Mouse (Mus musculus): ENCODE results near the gene Sync. TPM values are rescaled to one million over a fixed set of nuclear protein-coding genes. Genes with fewer than 3 reads are reported as not detected.

Sync gene
- polyA plus RNA-seq, 1 experiment from 2014 or later, result 0.36 TPM

DNA sequence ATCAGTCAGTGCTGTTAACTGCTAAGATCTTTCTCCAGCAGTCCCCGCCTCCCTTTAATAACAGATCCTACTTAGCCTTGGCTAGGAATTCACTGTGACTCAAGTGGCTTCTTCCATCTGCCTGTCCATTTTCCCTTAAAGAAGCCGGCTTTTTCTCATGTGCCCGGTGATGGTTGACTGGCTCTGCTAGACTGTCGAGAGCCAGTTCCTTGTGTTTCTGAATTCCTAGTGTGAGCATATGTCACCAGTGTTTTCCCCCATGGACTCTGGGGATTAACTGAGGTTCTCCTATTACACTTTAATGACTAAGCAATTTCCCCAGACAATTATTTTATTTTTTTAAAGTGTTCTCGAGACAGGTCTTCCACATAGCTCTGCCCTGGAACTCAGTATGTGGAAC lies 16.0 kb downstream of the Sync start:
- Histone ChIP-seq H3K4me2 (no peak overlapping the region), H3K4me1 (replicated peaks; ENCODE audit: control insufficient read depth, insufficient read depth, low read length) (peaks cover 3% of the 10 kb centered on the region; the same call in 1 of the 2 replicates), H3K36me3 (ENCODE audit: control insufficient read depth, insufficient read depth, low read length) (peaks cover 16% of the 10 kb centered on the region; the same call in 1 of the 2 replicates), H3K9me3 (ENCODE audit: control insufficient read depth, low read length) (no peaks in the 10 kb centered on the region), H3K27ac (ENCODE audit: low read depth, low read length) (no peak overlapping the region), H3K27me3 (replicated peaks; ENCODE audit: control insufficient read depth, insufficient read depth, low read length) (no peaks in the 10 kb centered on the region), H3K4me3 (ENCODE audit: low read depth, low read length) (no peak overlapping the region), H3K9ac (ENCODE audit: low read depth, low read length) (no peak overlapping the region)
- no peak for ATAC-seq (replicated peaks; ENCODE audit: low FRiP score)
- DNase-seq (ENCODE audit: low spot score), result no peak
- WGBS, result 86% methylated on average over 5 of the region's 5 CpGs

GRCm38 (mm10) chr4:129303816-129304215 lies 16.4 kb downstream of the Sync start:
- no peak for DNase-seq (ENCODE audit: low spot score)
- H3K27me3 ChIP-seq (replicated peaks; ENCODE audit: control insufficient read depth, insufficient read depth, low read length), result no peaks in the 10 kb centered on the region
- no peak overlapping the region for H3K4me2 ChIP-seq
- H3K9me3 ChIP-seq (ENCODE audit: control insufficient read depth, low read length), result no peaks in the 10 kb centered on the region
- H3K36me3 ChIP-seq (ENCODE audit: control insufficient read depth, insufficient read depth, low read length), result peaks cover 20% of the 10 kb centered on the region; the same call in 1 of the 2 replicates
- ATAC-seq (replicated peaks; ENCODE audit: low FRiP score), result 0 out of 2 replicates have a peak, but pooled peaks have one; percentile 13
- H3K9ac ChIP-seq (ENCODE audit: low read depth, low read length), result no peak overlapping the region
- whole genome bisulfite sequencing, result 82% methylated on average over 9 of the region's 9 CpGs
- peaks cover 3% of the 10 kb centered on the region; the same call in 1 of the 2 replicates for H3K4me1 ChIP-seq (replicated peaks; ENCODE audit: control insufficient read depth, insufficient read depth, low read length)
- no peak overlapping the region for H3K27ac ChIP-seq (ENCODE audit: low read depth, low read length)
- no peak overlapping the region for H3K4me3 ChIP-seq (ENCODE audit: low read depth, low read length)

GRCm38 (mm10) chr4:129304306-129304705 lies 16.9 kb downstream of the Sync start:
- peak; percentile 78 for ATAC-seq (replicated peaks; ENCODE audit: low FRiP score)
- H3K27me3 ChIP-seq (replicated peaks; ENCODE audit: control insufficient read depth, insufficient read depth, low read length), result no peaks in the 10 kb centered on the region

DNA sequence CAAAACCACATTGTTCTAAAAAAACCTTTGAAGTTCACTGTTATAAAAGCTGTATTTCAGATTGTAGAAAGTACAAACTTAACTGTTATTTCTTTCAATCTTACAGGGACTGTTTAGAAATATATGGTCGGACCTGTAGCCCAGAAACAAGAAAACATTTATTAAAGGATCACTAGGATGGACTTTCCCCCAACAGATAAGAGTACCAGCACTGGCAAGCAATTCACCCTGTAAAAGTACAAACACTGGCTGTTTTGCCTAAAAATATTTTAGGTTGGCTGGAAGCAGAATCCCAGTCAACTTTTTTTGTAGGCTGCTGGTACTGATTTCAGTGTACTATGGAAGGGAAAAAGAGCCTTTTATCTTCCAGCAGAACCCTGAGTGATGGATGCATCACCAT lies 20.5 kb downstream of the Sync start:
- peaks cover 3% of the 10 kb centered on the region; the same call in 1 of the 2 replicates for H3K4me1 ChIP-seq (replicated peaks; ENCODE audit: control insufficient read depth, insufficient read depth, low read length)
- H3K27me3 ChIP-seq (replicated peaks; ENCODE audit: control insufficient read depth, insufficient read depth, low read length), result no peaks in the 10 kb centered on the region
- no peaks in the 10 kb centered on the region for H3K9me3 ChIP-seq (ENCODE audit: control insufficient read depth, low read length)
- no peak overlapping the region for H3K4me3 ChIP-seq (ENCODE audit: low read depth, low read length)
- no peak overlapping the region for H3K27ac ChIP-seq (ENCODE audit: low read depth, low read length)
- H3K9ac ChIP-seq (ENCODE audit: low read depth, low read length), result no peak overlapping the region
- ATAC-seq (replicated peaks; ENCODE audit: low FRiP score), result no peak
- H3K4me2 ChIP-seq, result no peak overlapping the region
- peaks cover 36% of the 10 kb centered on the region for H3K36me3 ChIP-seq (ENCODE audit: control insufficient read depth, insufficient read depth, low read length)
- no peak for DNase-seq (ENCODE audit: low spot score)
- WGBS, result 80% methylated on average over 1 of the region's 1 CpGs

More at GRCm38 (mm10) chr4:129304306-129304705, 16.9 kb downstream of the Sync start:
- no peak overlapping the region; the same call in 1 of the 2 replicates for H3K27ac ChIP-seq (ENCODE audit: low read depth, low read length)
- no peak overlapping the region for H3K4me3 ChIP-seq (ENCODE audit: low read depth, low read length)
- H3K4me1 ChIP-seq (replicated peaks; ENCODE audit: control insufficient read depth, insufficient read depth, low read length), result peaks cover 3% of the 10 kb centered on the region; the same call in 1 of the 2 replicates
- WGBS, result 13% methylated on average over 1 of the region's 1 CpGs
- no peak for DNase-seq (ENCODE audit: low spot score)
- H3K9me3 ChIP-seq (ENCODE audit: control insufficient read depth, low read length), result no peaks in the 10 kb centered on the region
- peaks cover 20% of the 10 kb centered on the region; the same call in 1 of the 2 replicates for H3K36me3 ChIP-seq (ENCODE audit: control insufficient read depth, insufficient read depth, low read length)
- no peak overlapping the region for H3K4me2 ChIP-seq
- no peak overlapping the region for H3K9ac ChIP-seq (ENCODE audit: low read depth, low read length)

DNA sequence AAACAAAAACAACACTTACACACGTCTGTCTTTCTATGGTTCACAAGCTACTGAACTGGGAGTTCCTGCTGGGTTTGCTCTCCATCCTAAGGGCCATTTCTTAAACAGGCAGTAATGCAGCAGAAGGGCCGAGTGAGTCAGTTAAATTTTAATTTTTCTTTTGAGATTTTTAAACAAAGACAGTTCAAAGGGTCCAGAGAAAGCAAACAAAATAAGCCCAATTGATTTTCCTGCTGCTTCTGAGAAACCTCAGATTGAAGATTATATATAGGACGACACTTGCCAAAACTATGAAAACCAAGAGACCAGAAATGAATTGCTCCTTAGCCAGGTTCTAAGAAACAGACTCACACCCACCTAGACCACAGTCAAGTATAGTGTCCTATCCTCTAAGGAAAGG lies 26.5 kb downstream of the Sync start:
- Histone ChIP-seq H3K9ac (ENCODE audit: low read depth, low read length) (no peak overlapping the region), H3K4me1 (replicated peaks; ENCODE audit: control insufficient read depth, insufficient read depth, low read length) (no peaks in the 10 kb centered on the region), H3K27ac (ENCODE audit: low read depth, low read length) (no peak overlapping the region), H3K27me3 (replicated peaks; ENCODE audit: control insufficient read depth, insufficient read depth, low read length) (no peaks in the 10 kb centered on the region), H3K36me3 (ENCODE audit: control insufficient read depth, insufficient read depth, low read length) (peaks cover 56% of the 10 kb centered on the region), H3K4me3 (ENCODE audit: low read depth, low read length) (no peak overlapping the region), H3K4me2 (no peak overlapping the region), H3K9me3 (ENCODE audit: control insufficient read depth, low read length) (no peaks in the 10 kb centered on the region)
- 74% methylated on average over 3 of the region's 3 CpGs for WGBS
- ATAC-seq (replicated peaks; ENCODE audit: low FRiP score) (no peak), DNase-seq (ENCODE audit: low spot score) (no peak)

GRCm38 (mm10) chr4:129320876-129321275 lies 33.5 kb downstream of the Sync start:
- no peak overlapping the region for H3K27ac ChIP-seq (ENCODE audit: low read depth, low read length)
- H3K4me3 ChIP-seq (ENCODE audit: low read depth, low read length), result no peak overlapping the region
- ATAC-seq (replicated peaks; ENCODE audit: low FRiP score) (no peak), DNase-seq (ENCODE audit: low spot score) (no peak)
- H3K4me1 ChIP-seq (replicated peaks; ENCODE audit: control insufficient read depth, insufficient read depth, low read length), result no peaks in the 10 kb centered on the region; the same call in 1 of the 2 replicates
- H3K9ac ChIP-seq (ENCODE audit: low read depth, low read length), result no peak overlapping the region
- H3K27me3 ChIP-seq (replicated peaks; ENCODE audit: control insufficient read depth, insufficient read depth, low read length), result no peaks in the 10 kb centered on the region
- WGBS, result 90% methylated on average over 1 of the region's 1 CpGs
- H3K36me3 ChIP-seq (ENCODE audit: control insufficient read depth, insufficient read depth, low read length), result peaks cover 44% of the 10 kb centered on the region
- H3K4me2 ChIP-seq, result no peak overlapping the region
- H3K9me3 ChIP-seq (ENCODE audit: control insufficient read depth, low read length), result no peaks in the 10 kb centered on the region

DNA sequence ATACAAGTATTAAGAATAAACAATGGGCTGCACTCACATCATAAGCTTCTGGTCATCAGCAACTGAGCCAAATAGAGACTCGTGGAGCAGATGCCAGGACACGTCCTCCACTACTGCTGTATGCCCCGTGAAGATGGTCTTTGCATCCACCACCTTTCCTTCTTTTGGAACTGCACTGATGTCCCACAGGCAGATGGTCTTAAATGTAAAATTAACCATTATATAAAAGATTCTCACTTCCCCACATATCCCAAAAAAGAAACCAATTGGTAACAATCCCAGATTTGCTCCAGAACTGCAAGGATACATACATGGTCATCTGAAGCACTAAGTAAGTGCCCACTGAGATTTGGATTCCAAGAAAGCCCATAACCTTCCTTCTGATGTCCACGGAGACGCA lies 34.6 kb downstream of the Sync start:
- no peaks in the 10 kb centered on the region; the same call in 1 of the 2 replicates for H3K4me1 ChIP-seq (replicated peaks; ENCODE audit: control insufficient read depth, insufficient read depth, low read length)
- no peak overlapping the region for H3K4me3 ChIP-seq (ENCODE audit: low read depth, low read length)
- peaks cover 44% of the 10 kb centered on the region for H3K36me3 ChIP-seq (ENCODE audit: control insufficient read depth, insufficient read depth, low read length)
- 95% methylated on average over 5 of the region's 5 CpGs for WGBS
- DNase-seq (ENCODE audit: low spot score) (no peak), ATAC-seq (replicated peaks; ENCODE audit: low FRiP score) (no peak)
- H3K27me3 ChIP-seq (replicated peaks; ENCODE audit: control insufficient read depth, insufficient read depth, low read length), result no peaks in the 10 kb centered on the region
- H3K27ac ChIP-seq (ENCODE audit: low read depth, low read length), result no peak overlapping the region
- no peak overlapping the region for H3K9ac ChIP-seq (ENCODE audit: low read depth, low read length)
- H3K9me3 ChIP-seq (ENCODE audit: control insufficient read depth, low read length), result no peaks in the 10 kb centered on the region
- H3K4me2 ChIP-seq, result no peak overlapping the region

- 95% methylated on average over 1 of the region's 1 CpGs for WGBS
- no peak overlapping the region for H3K27ac ChIP-seq (ENCODE audit: low read depth, low read length)
- no peak overlapping the region for H3K9ac ChIP-seq (ENCODE audit: low read depth, low read length)
- ATAC-seq (replicated peaks; ENCODE audit: low FRiP score) (no peak), DNase-seq (ENCODE audit: low spot score) (no peak)
- H3K4me2 ChIP-seq, result no peak overlapping the region
- H3K27me3 ChIP-seq (replicated peaks; ENCODE audit: control insufficient read depth, insufficient read depth, low read length), result no peaks in the 10 kb centered on the region
- H3K9me3 ChIP-seq (ENCODE audit: control insufficient read depth, low read length), result no peaks in the 10 kb centered on the region
- H3K4me3 ChIP-seq (ENCODE audit: low read depth, low read length), result no peak overlapping the region
- peaks cover 43% of the 10 kb centered on the region for H3K36me3 ChIP-seq (ENCODE audit: control insufficient read depth, insufficient read depth, low read length)
- H3K4me1 ChIP-seq (replicated peaks; ENCODE audit: control insufficient read depth, insufficient read depth, low read length), result no peaks in the 10 kb centered on the region; the same call in 1 of the 2 replicates
These were observed 36.1 kb downstream of the Sync start for GRCm38 (mm10) chr4:129323491-129323890.

GRCm38 (mm10) chr4:129324756-129325155 lies 37.3 kb downstream of the Sync start:
- Histone ChIP-seq H3K27me3 (replicated peaks; ENCODE audit: control insufficient read depth, insufficient read depth, low read length) (no peaks in the 10 kb centered on the region), H3K9ac (ENCODE audit: low read depth, low read length) (no peak overlapping the region), H3K4me2 (no peak overlapping the region), H3K4me1 (replicated peaks; ENCODE audit: control insufficient read depth, insufficient read depth, low read length) (no peaks in the 10 kb centered on the region; the same call in 1 of the 2 replicates), H3K4me3 (ENCODE audit: low read depth, low read length) (no peak overlapping the region), H3K27ac (ENCODE audit: low read depth, low read length) (no peak overlapping the region), H3K9me3 (ENCODE audit: control insufficient read depth, low read length) (no peaks in the 10 kb centered on the region), H3K36me3 (ENCODE audit: control insufficient read depth, insufficient read depth, low read length) (peaks cover 40% of the 10 kb centered on the region)
- DNase-seq (ENCODE audit: low spot score) (no peak), ATAC-seq (replicated peaks; ENCODE audit: low FRiP score) (no peak)
- whole genome bisulfite sequencing, result 77% methylated on average over 1 of the region's 1 CpGs

Measured in liver, embryonic 11.5 days (tissue).